Mouse (Mus musculus) CH12.LX (cell line): ENCODE data around the gene Pdpk1. TPM values are rescaled to one million over a fixed set of nuclear protein-coding genes. Genes with fewer than 3 reads are reported as not detected.

Experiments
- DNase-seq: peaks from one replicate; pipeline ENCODE4 v3.0.0-alpha.2; 2013; ENCODE audit errors: extremely low read depth
- H3K27ac ChIP-seq: 2 replicates; pipeline ENCODE4 v1.5.1; 2012; ENCODE audit warnings: low read depth, mild to moderate bottlenecking, control low read depth, moderate library complexity; ENCODE audit not compliant: insufficient read depth
- H3K27me3 ChIP-seq: replicated peaks from 2 replicates; pipeline ENCODE3; 2012; ENCODE audit warnings: inconsistent platforms
- H3K36me3 ChIP-seq, 2 experiments: replicated peaks in 1 of 2; 2 replicates each; pipeline versions ENCODE3 to v1.6.1; 2012; ENCODE audit warnings: inconsistent platforms in 1 of 2, low read length in 1 of 2, mild to moderate bottlenecking in 1 of 2, mixed read lengths in 1 of 2, moderate library complexity in 1 of 2; ENCODE audit not compliant: control insufficient read depth in 1 of 2, insufficient read depth in 1 of 2
- H3K4me1 ChIP-seq, 2 experiments: 2 replicates each; pipeline ENCODE4 v1.6.1; 2012; ENCODE audit warnings: inconsistent platforms in 1 of 2, moderate library complexity in 1 of 2; ENCODE audit not compliant: insufficient read depth in 2 of 2, control insufficient read depth in 1 of 2
- H3K4me2 ChIP-seq: 2 replicates; pipeline ENCODE4 v1.6.1; 2012; ENCODE audit warnings: low read depth, mild to moderate bottlenecking, control low read depth; ENCODE audit not compliant: poor library complexity, insufficient read depth, severe bottlenecking
- H3K4me3 ChIP-seq, 3 experiments: fragments of 150-350 bp in 1 of 3; sonication (generic) in 1 of 3; replicated peaks in 1 of 3; 2 replicates each; pipeline versions ENCODE3 to v1.5.1; 2011 to 2012; ENCODE audit warnings: low read depth in 2 of 3, low read length in 2 of 3, mild to moderate bottlenecking in 2 of 3, moderate library complexity in 2 of 3, control low read depth in 1 of 3, improper control_type of control experiment in 1 of 3, inconsistent platforms in 1 of 3, mixed read lengths in 1 of 3; ENCODE audit not compliant: poor library complexity in 1 of 3
- H3K79me2 ChIP-seq: replicated peaks from 2 replicates; pipeline ENCODE4 v1.6.1; 2012; ENCODE audit warnings: mild to moderate bottlenecking, moderate library complexity; ENCODE audit not compliant: control insufficient read depth, poor library complexity, insufficient read depth, severe bottlenecking; ENCODE audit errors: extremely low read depth
- H3K9ac ChIP-seq: 2 replicates; pipeline ENCODE4 v1.6.1; 2012; ENCODE audit warnings: low read depth, mild to moderate bottlenecking, control low read depth, moderate library complexity; ENCODE audit not compliant: insufficient read depth
- H3K9me3 ChIP-seq: replicated peaks from 2 replicates; pipeline ENCODE3; 2012; ENCODE audit warnings: low read length, inconsistent platforms, mixed read lengths
- BHLHE40 ChIP-seq: IDR thresholded peaks from 2 replicates; pipeline ENCODE4 v1.6.1; 2011; ENCODE audit warnings: mild to moderate bottlenecking, low read depth, low read length, improper control_type of control experiment
- CHD1 ChIP-seq: IDR thresholded peaks from 2 replicates; pipeline ENCODE4 v1.6.1; 2012; ENCODE audit warnings: low read depth, low read length, improper control_type of control experiment, inconsistent platforms
- E2F4 ChIP-seq: IDR thresholded peaks from 2 replicates; pipeline ENCODE4 v1.6.1; 2011; ENCODE audit warnings: low read depth, low read length, improper control_type of control experiment; ENCODE audit not compliant: insufficient replicate concordance
- EP300 ChIP-seq: IDR thresholded peaks from 2 replicates; pipeline ENCODE4 v1.6.1; 2011; ENCODE audit warnings: low read length, improper control_type of control experiment
- ETS1 ChIP-seq: conservative IDR thresholded peaks from 2 replicates; pipeline ENCODE4 v1.6.1; 2012; ENCODE audit warnings: low read depth, mild to moderate bottlenecking, inconsistent platforms, low read length, improper control_type of control experiment, moderate library complexity
- HCFC1 ChIP-seq: IDR thresholded peaks from 2 replicates; pipeline ENCODE4 v1.6.1; 2012; ENCODE audit warnings: low read depth, mild to moderate bottlenecking, inconsistent platforms, low read length, improper control_type of control experiment
- IRF4 ChIP-seq: IDR thresholded peaks from 2 replicates; pipeline ENCODE4 v1.6.1; 2014; ENCODE audit warnings: low read depth, mild to moderate bottlenecking, inconsistent platforms, low read length, improper control_type of control experiment
- JUN ChIP-seq: IDR thresholded peaks from 2 replicates; pipeline ENCODE4 v1.6.1; 2011; ENCODE audit warnings: low read depth, mild to moderate bottlenecking, low read length, improper control_type of control experiment, moderate library complexity; ENCODE audit not compliant: insufficient read depth
- JUND ChIP-seq: conservative IDR thresholded peaks from 2 replicates; pipeline ENCODE4 v1.6.1; 2011; ENCODE audit warnings: low read depth, low read length, improper control_type of control experiment
- KAT2A ChIP-seq: IDR thresholded peaks from 2 replicates; pipeline ENCODE4 v1.6.1; 2012; ENCODE audit warnings: low read length, improper control_type of control experiment, inconsistent platforms; ENCODE audit not compliant: insufficient replicate concordance
- MAFK ChIP-seq: IDR thresholded peaks from 2 replicates; pipeline ENCODE4 v1.6.1; 2011; ENCODE audit warnings: low read length, improper control_type of control experiment; ENCODE audit not compliant: insufficient replicate concordance
- MAX ChIP-seq: IDR thresholded peaks from 2 replicates; pipeline ENCODE4 v1.6.1; 2011; ENCODE audit warnings: low read length, improper control_type of control experiment
- MEF2A ChIP-seq: IDR thresholded peaks from 2 replicates; pipeline ENCODE4 v1.6.1; 2014; ENCODE audit warnings: low read depth, mild to moderate bottlenecking, inconsistent platforms, low read length, improper control_type of control experiment, borderline replicate concordance
- MXI1 ChIP-seq: IDR thresholded peaks from 2 replicates; pipeline ENCODE4 v1.6.1; 2011; ENCODE audit warnings: mild to moderate bottlenecking, low read depth, low read length, improper control_type of control experiment
- MYC ChIP-seq: IDR thresholded peaks from 2 replicates; pipeline ENCODE4 v1.6.1; 2011; ENCODE audit warnings: low read depth, mild to moderate bottlenecking, improper control_type of control experiment, low read length
- NELFE ChIP-seq: IDR thresholded peaks from 2 replicates; pipeline ENCODE4 v1.6.1; 2011; ENCODE audit warnings: low read depth, low read length, improper control_type of control experiment
- RAD21 ChIP-seq: IDR thresholded peaks from 2 replicates; pipeline ENCODE4 v1.6.1; 2011; ENCODE audit warnings: low read depth, mild to moderate bottlenecking, low read length, improper control_type of control experiment, moderate library complexity
- SIN3A ChIP-seq: IDR thresholded peaks from 2 replicates; pipeline ENCODE4 v1.6.1; 2012; ENCODE audit warnings: low read length, improper control_type of control experiment, inconsistent platforms
- SMC3 ChIP-seq: IDR thresholded peaks from 2 replicates; pipeline ENCODE4 v1.6.1; 2011; ENCODE audit warnings: low read depth, low read length, improper control_type of control experiment
- TBP ChIP-seq: conservative IDR thresholded peaks from 2 replicates; pipeline ENCODE4 v1.6.1; 2011; ENCODE audit warnings: low read depth, low read length, improper control_type of control experiment
- USF2 ChIP-seq: conservative IDR thresholded peaks from 2 replicates; pipeline ENCODE4 v1.6.1; 2011; ENCODE audit warnings: low read depth, low read length, improper control_type of control experiment
- ZKSCAN1 ChIP-seq: IDR thresholded peaks from 2 replicates; pipeline ENCODE4 v1.6.1; 2012; ENCODE audit warnings: low read depth, inconsistent platforms, low read length, improper control_type of control experiment, borderline replicate concordance
- ZNF384 ChIP-seq: IDR thresholded peaks from 2 replicates; pipeline ENCODE4 v1.6.1; 2012; ENCODE audit warnings: low read depth, low read length, improper control_type of control experiment, inconsistent platforms
- dilution Hi-C: fragments of 300-500 bp; cut with MboI; formaldehyde crosslinking; loops from 2 replicates; pipeline ENCODE4 v1.14.3; 2020; ENCODE audit warnings: low sequenced_read_pairs; ENCODE audit not compliant: extremely low pct_unique_long_range_greater_than_20kb, extremely low pct_ligation_motif_present
- in situ Hi-C: fragments of 300-500 bp; cut with MboI; formaldehyde crosslinking; loops from 3 replicates; pipeline ENCODE4 v1.14.3; 2019; ENCODE audit warnings: low sequenced_read_pairs, low pct_ligation_motif_present, low pct_unique_long_range_greater_than_20kb, mixed read lengths
- polyA plus RNA-seq: library from polyadenylated mRNA; unstranded; fragments of >175 nt; gene quantifications from 2 replicates; pipeline ENCODE4 v1.2.1, GENCODE M21; 2012; ENCODE audit warnings: low read depth; ENCODE audit not compliant: insufficient read length
- total RNA-seq, 2 experiments: library from RNA; depleted of rRNA; stranded (reverse); fragments of 300-350 nt in 1 of 2; fragments of >200 nt in 1 of 2; gene quantifications; 2 replicates each; pipeline ENCODE4 v1.2.3; 2012 to 2014

Gene Pdpk1
- total and polyA plus RNA-seq, 3 experiments = 12.2 to 17.0 (median 15.9) TPM

DNA sequence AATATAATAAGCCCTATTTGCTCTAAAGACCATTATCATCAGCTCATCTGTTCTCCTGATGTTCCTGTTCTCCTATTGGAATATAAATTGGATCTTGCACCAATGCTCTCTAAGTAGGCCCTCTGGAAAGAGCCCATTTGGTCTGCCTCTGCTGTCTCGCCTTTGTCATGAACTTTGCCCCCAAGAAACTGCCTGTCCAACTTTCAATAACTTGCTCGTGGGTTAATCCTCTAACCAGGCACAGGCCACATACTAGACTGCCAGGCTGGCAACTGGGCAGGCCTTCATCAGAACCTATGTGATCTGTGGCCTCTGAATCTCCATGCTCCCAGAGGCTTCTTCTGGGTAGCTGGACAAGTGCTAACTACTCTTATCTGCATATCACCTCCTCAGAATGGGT is 45.6 kb downstream of the Pdpk1 start:
- no peak for DNase-seq
- H3K36me3 ChIP-seq = peaks cover 20 to 79% of the 10 kb centered on the region in 2 experiments
- no peak overlapping the region for H3K9ac ChIP-seq
- no peaks in the 10 kb centered on the region for H3K79me2 ChIP-seq
- TF ChIP-seq ZKSCAN1 (no peak), USF2 (no peak), JUN (no peak), BHLHE40 (no peak), EP300 (no peak), ZNF384 (no peak), TBP (no peak), MYC (no peak), SIN3A (no peak), NELFE (no peak), MAFK (no peak), IRF4 (no peak), SMC3 (no peak), E2F4 (no peak)
- no peak overlapping the region for H3K27ac ChIP-seq
- no peak overlapping the region for H3K4me3 ChIP-seq
- H3K27me3 ChIP-seq = no peaks in the 10 kb centered on the region
- dilution Hi-C loops (no loop called here), in situ Hi-C loops (no loop called here)
- H3K4me1 ChIP-seq = no peaks in the 10 kb centered on the region
- H3K4me2 ChIP-seq = no peak overlapping the region
- no peaks in the 10 kb centered on the region for H3K9me3 ChIP-seq

- in situ Hi-C loops = no loop called here
- H3K79me2 ChIP-seq = no peaks in the 10 kb centered on the region
- peak; percentile 11 for DNase-seq
- H3K9me3 ChIP-seq = no peaks in the 10 kb centered on the region
- H3K4me1 ChIP-seq = peaks cover 3 to 4% of the 10 kb centered on the region in 2 experiments; a peak in 2 of 4 replicates
- no peak overlapping the region for H3K27ac ChIP-seq
- TF ChIP-seq JUND (peak; percentile 67), IRF4 (peak; percentile 80), MEF2A (0 out of 2 replicates have a peak, but pooled peaks have one; percentile 34), EP300 (peak; percentile 44; the same call in 1 of the 2 replicates), CHD1 (no peak), KAT2A (no peak), JUN (0 out of 2 replicates have a peak, but pooled peaks have one; percentile 18), ETS1 (no peak), MAX (no peak), RAD21 (no peak), HCFC1 (no peak), MXI1 (no peak)
- TF ChIP-seq, all 38 proteins: peak for 5
- Histone ChIP-seq H3K27me3 (no peaks in the 10 kb centered on the region), H3K4me2 (no peak overlapping the region), H3K4me3 (no peak overlapping the region), H3K9ac (no peak overlapping the region), H3K36me3 (peaks cover 29 to 69% of the 10 kb centered on the region in 2 experiments)
- dilution Hi-C loops = no loop called here
Measured at GRCm38 (mm10) chr17:24098354-24098753, 52.4 kb downstream of the Pdpk1 start.
